Mouse (Mus musculus): Measurements from ENCODE around the gene Plek. TPM values are rescaled to one million over a fixed set of nuclear protein-coding genes. Genes with fewer than 3 reads are reported as not detected.
A peak's percentile ranks its signal among the peaks of the same experiment; 100 is the strongest.
"Not testable (repeated sequence)": the region's sequence is repeated elsewhere in the genome, so short reads cannot be mapped to it uniquely, and the experiment has no call there.

Plek gene
- polyA plus RNA-seq, 1 experiment from 2014 or later = 59.8 TPM

DNA sequence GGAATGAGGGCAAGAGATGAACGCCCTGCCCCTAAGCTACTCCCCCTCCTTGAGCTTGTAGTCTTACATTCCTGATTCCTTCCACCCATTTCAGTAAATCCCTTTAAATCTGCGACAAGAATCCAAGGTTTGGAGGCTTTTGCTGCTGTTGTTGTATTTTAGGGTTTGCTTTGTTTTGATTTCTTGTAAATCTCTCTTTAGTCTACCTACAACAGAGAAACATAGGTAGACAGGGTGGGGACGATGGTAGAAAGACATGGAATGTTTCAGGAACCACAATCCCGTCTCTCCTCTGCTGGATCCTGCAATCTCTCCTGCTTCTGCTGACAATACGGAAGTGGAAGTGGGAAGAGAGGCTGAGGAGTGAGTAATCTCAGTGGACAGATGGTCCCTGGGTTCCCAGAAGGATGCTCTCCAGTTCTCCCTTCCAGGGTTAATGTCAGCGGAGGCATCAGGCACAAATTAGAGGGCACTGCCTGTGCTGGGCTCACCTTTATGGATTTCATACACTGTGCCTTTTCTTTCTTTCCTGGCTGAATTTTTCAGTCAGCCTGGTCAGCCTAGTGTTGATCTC lies 382 bp upstream of the Plek start:
- H3K27ac ChIP-seq (ENCODE audit: low read depth, low read length) = no peak overlapping the region
- H3K4me1 ChIP-seq (replicated peaks; ENCODE audit: control insufficient read depth, insufficient read depth, low read length) = no peaks in the 10 kb centered on the region
- ATAC-seq (replicated peaks; ENCODE audit: low FRiP score) (no peak), DNase-seq (ENCODE audit: low spot score) (no peak)
- no peaks in the 10 kb centered on the region for H3K9me3 ChIP-seq (ENCODE audit: control insufficient read depth, low read length)
- H3K4me2 ChIP-seq = peak overlapping the region; percentile 64
- WGBS = 17% methylated on average over 6 of the region's 6 CpGs
- H3K27me3 ChIP-seq (replicated peaks; ENCODE audit: control insufficient read depth, insufficient read depth, low read length) = no peaks in the 10 kb centered on the region
- peak overlapping the region; percentile 43 for H3K4me3 ChIP-seq (ENCODE audit: low read depth, low read length)
- no peak overlapping the region for H3K9ac ChIP-seq (ENCODE audit: low read depth, low read length)
- H3K36me3 ChIP-seq (ENCODE audit: control insufficient read depth, insufficient read depth, low read length) = no peaks in the 10 kb centered on the region

GRCm38 (mm10) chr11:17045806-17046205 lies 6.4 kb downstream of the Plek start:
- DNase-seq (ENCODE audit: low spot score) = no peak
- Histone ChIP-seq H3K4me2 (no peak overlapping the region), H3K4me1 (replicated peaks; ENCODE audit: control insufficient read depth, insufficient read depth, low read length) (no peaks in the 10 kb centered on the region), H3K27ac (ENCODE audit: low read depth, low read length) (no peak overlapping the region), H3K27me3 (replicated peaks; ENCODE audit: control insufficient read depth, insufficient read depth, low read length) (no peaks in the 10 kb centered on the region), H3K36me3 (ENCODE audit: control insufficient read depth, insufficient read depth, low read length) (no peaks in the 10 kb centered on the region), H3K9ac (ENCODE audit: low read depth, low read length) (no peak overlapping the region), H3K9me3 (ENCODE audit: control insufficient read depth, low read length) (no peaks in the 10 kb centered on the region), H3K4me3 (ENCODE audit: low read depth, low read length) (no peak overlapping the region)
- no peak for ATAC-seq (replicated peaks; ENCODE audit: low FRiP score)
- 81% methylated on average over 2 of the region's 2 CpGs for WGBS

DNA sequence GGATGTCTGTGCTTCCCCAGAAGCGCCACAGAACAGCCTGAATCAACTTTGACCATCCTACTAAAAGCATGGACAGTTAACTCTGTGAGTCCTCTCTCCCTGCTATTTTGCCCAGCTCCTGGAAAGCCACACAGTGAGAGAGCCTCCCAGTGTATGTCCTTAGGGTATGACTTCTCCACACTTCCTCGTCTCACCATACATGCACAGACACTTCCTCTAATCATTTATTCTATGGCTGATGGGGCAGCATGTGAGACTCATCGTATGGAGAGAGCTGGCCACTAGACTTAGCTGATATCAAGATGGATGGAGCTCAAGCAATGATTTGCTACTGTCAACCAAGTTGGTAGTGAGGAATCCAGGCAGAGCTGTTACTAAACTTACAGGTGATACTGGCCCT lies 28.2 kb downstream of the Plek start:
- DNase-seq (ENCODE audit: low spot score) = peak; percentile 6
- Histone ChIP-seq H3K4me2 (no peak overlapping the region), H3K27ac (ENCODE audit: low read depth, low read length) (no peak overlapping the region), H3K4me3 (ENCODE audit: low read depth, low read length) (no peak overlapping the region), H3K4me1 (replicated peaks; ENCODE audit: control insufficient read depth, insufficient read depth, low read length) (no peaks in the 10 kb centered on the region; the same call in 1 of the 2 replicates), H3K9ac (ENCODE audit: low read depth, low read length) (no peak overlapping the region), H3K27me3 (replicated peaks; ENCODE audit: control insufficient read depth, insufficient read depth, low read length) (no peaks in the 10 kb centered on the region), H3K9me3 (ENCODE audit: control insufficient read depth, low read length) (no peaks in the 10 kb centered on the region), H3K36me3 (ENCODE audit: control insufficient read depth, insufficient read depth, low read length) (no peaks in the 10 kb centered on the region)
- no peak for ATAC-seq (replicated peaks; ENCODE audit: low FRiP score)
- WGBS = 78% methylated on average over 3 of the region's 3 CpGs

DNA sequence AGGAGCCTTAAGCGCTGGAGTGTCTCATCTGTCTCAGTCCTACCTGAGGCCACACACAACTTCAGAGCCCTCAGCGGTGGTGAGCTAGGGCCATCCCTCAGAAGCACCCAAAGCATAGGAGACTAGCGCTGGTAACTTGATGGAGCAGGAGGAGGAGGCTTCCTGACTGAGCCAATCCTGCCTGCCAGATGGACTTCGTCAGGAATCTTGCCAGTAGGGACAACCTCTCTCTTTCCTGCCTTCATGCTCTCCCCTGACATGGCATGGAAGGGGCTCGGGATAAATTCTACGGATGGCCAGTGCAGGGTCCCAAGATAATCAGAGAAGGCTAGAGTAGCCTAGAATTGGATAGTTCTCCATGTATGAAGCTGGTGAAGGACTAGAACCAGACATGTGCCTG lies 29.0 kb downstream of the Plek start:
- 81% methylated on average over 6 of the region's 6 CpGs for WGBS
- Histone ChIP-seq H3K36me3 (ENCODE audit: control insufficient read depth, insufficient read depth, low read length) (no peaks in the 10 kb centered on the region), H3K27me3 (replicated peaks; ENCODE audit: control insufficient read depth, insufficient read depth, low read length) (no peaks in the 10 kb centered on the region)

DNA sequence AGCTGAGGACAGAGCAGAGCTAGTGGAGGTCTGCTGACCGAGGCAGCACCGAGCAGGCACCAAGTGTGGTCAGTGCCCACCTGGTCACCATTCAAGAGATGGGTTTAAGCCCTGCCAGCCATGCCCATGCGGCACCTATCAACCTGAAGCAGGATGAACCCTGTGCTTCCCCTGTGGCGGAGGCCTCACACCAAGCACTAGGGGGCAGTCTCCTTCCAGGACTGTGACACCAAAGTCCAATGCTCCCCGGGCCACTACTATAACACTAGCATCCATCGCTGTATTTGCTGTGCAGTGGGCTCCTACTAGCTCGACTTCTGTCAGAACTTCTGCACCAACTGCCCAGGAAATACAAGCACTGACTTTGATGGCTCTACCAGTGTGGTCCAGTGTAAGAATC lies 32.9 kb downstream of the Plek start:
- ATAC-seq (replicated peaks; ENCODE audit: low FRiP score) (no peak; the same call in 1 of the 2 replicates), DNase-seq (ENCODE audit: low spot score) (peak; percentile 26)
- H3K27me3 ChIP-seq (replicated peaks; ENCODE audit: control insufficient read depth, insufficient read depth, low read length) = no peaks in the 10 kb centered on the region
- H3K4me1 ChIP-seq (replicated peaks; ENCODE audit: control insufficient read depth, insufficient read depth, low read length) = no peaks in the 10 kb centered on the region; the same call in 1 of the 2 replicates
- H3K4me2 ChIP-seq = no peak overlapping the region
- 0 out of 2 replicates have a peak, but pooled peaks cover 2% of the 10 kb centered on the region for H3K9me3 ChIP-seq (ENCODE audit: control insufficient read depth, low read length)
- no peak overlapping the region for H3K27ac ChIP-seq (ENCODE audit: low read depth, low read length)
- H3K9ac ChIP-seq (ENCODE audit: low read depth, low read length) = no peak overlapping the region
- no peak overlapping the region for H3K4me3 ChIP-seq (ENCODE audit: low read depth, low read length)
- no peaks in the 10 kb centered on the region for H3K36me3 ChIP-seq (ENCODE audit: control insufficient read depth, insufficient read depth, low read length)
- WGBS = 85% methylated on average over 7 of the region's 7 CpGs

More for the DNA sequence above, 29.0 kb downstream of the Plek start:
- ATAC-seq (replicated peaks; ENCODE audit: low FRiP score) = no peak
- peak; percentile 22 for DNase-seq (ENCODE audit: low spot score)
- H3K9me3 ChIP-seq (ENCODE audit: control insufficient read depth, low read length) = 0 out of 2 replicates have a peak, but pooled peaks cover 2% of the 10 kb centered on the region
- H3K4me1 ChIP-seq (replicated peaks; ENCODE audit: control insufficient read depth, insufficient read depth, low read length) = no peaks in the 10 kb centered on the region; the same call in 1 of the 2 replicates
- H3K9ac ChIP-seq (ENCODE audit: low read depth, low read length) = no peak overlapping the region
- H3K4me3 ChIP-seq (ENCODE audit: low read depth, low read length) = no peak overlapping the region
- no peak overlapping the region for H3K4me2 ChIP-seq
- no peak overlapping the region for H3K27ac ChIP-seq (ENCODE audit: low read depth, low read length)

- DNase-seq (ENCODE audit: low spot score) (no peak), ATAC-seq (replicated peaks; ENCODE audit: low FRiP score) (no peak)
- no peak overlapping the region for H3K9ac ChIP-seq (ENCODE audit: low read depth, low read length)
- no peak overlapping the region for H3K4me2 ChIP-seq
- H3K4me1 ChIP-seq (replicated peaks; ENCODE audit: control insufficient read depth, insufficient read depth, low read length) = no peaks in the 10 kb centered on the region
- no peaks in the 10 kb centered on the region for H3K9me3 ChIP-seq (ENCODE audit: control insufficient read depth, low read length)
- H3K27me3 ChIP-seq (replicated peaks; ENCODE audit: control insufficient read depth, insufficient read depth, low read length) = no peaks in the 10 kb centered on the region
- no peak overlapping the region for H3K4me3 ChIP-seq (ENCODE audit: low read depth, low read length)
- H3K27ac ChIP-seq (ENCODE audit: low read depth, low read length) = no peak overlapping the region
- H3K36me3 ChIP-seq (ENCODE audit: control insufficient read depth, insufficient read depth, low read length) = no peaks in the 10 kb centered on the region
Measured at GRCm38 (mm10) chr11:17012948-17013347, 39.2 kb downstream of the Plek start.

DNA sequence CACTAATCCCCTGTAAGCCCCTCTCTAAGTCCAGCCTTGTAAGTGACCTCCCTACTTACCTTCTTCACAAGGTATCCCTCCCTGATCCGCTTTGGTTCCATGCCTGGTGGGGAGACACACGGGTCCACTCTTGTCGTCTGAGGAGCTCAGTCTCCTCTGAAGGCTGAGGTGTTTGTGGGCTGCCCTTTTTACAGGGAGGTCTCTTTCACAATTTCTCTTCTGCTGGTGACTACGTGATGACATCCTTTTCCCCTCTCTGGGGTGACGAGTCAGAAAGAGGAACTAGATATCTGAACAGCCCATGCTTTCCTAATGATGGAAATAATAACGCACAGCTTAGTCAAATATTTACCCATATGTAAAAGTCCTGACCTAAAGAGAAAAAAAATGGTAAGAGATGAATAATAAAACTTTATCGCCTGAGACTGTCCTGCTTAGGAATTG lies 43.7 kb downstream of the Plek start:
- peaks cover 3% of the 10 kb centered on the region for H3K4me1 ChIP-seq (replicated peaks; ENCODE audit: control insufficient read depth, insufficient read depth, low read length)
- WGBS = 32% methylated on average over 7 of the region's 7 CpGs
- peak; percentile 41; the same call in 1 of the 2 replicates for ATAC-seq (replicated peaks; ENCODE audit: low FRiP score)
- H3K4me2 ChIP-seq = peak overlapping the region; percentile 27
- H3K27ac ChIP-seq (ENCODE audit: low read depth, low read length) = peak overlapping the region; percentile 26; the same call in 1 of the 2 replicates
- no peaks in the 10 kb centered on the region for H3K36me3 ChIP-seq (ENCODE audit: control insufficient read depth, insufficient read depth, low read length)
- H3K9ac ChIP-seq (ENCODE audit: low read depth, low read length) = no peak overlapping the region
- H3K9me3 ChIP-seq (ENCODE audit: control insufficient read depth, low read length) = no peaks in the 10 kb centered on the region
- DNase-seq (ENCODE audit: low spot score) = peak; percentile 33
- peak overlapping the region; percentile 31 for H3K4me3 ChIP-seq (ENCODE audit: low read depth, low read length)
- H3K27me3 ChIP-seq (replicated peaks; ENCODE audit: control insufficient read depth, insufficient read depth, low read length) = no peaks in the 10 kb centered on the region

DNA sequence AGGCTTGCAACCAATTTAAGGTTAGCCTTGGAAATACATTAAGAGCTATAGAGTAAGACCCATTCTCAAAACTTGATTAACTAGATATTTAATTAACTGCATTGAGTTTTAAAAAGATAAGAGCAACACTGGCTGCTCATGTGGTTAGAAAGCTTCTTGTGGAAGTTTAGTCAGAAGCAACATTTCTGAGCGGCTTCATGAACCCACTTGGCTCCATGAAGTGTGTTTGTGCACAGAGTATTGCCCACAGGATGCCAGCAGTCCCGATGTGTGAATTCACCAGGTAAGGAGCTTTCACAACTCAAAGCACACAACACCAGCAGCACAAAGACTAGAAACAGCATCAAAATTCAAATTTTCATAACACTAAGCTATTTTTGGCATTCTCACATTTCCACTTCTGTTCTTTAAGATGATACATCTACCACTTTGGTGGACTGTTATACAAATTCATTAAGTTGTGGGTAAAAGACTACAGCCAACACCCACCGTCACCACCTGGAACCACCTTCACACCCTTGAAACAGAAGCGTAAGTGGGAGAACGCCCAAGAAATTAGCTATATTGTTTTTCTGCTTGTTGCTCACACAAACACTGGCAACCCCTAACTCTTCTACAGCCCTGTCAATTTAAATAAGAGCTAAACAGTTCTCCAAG lies 44.5 kb downstream of the Plek start:
- peak overlapping the region; percentile 27 for H3K4me2 ChIP-seq

GRCm38 (mm10) chr11:17006526-17006925 lies 45.7 kb downstream of the Plek start:
- not testable (repeated sequence) for H3K27me3 ChIP-seq (replicated peaks; ENCODE audit: control insufficient read depth, insufficient read depth, low read length); H3K36me3 ChIP-seq (ENCODE audit: control insufficient read depth, insufficient read depth, low read length); H3K27ac ChIP-seq (ENCODE audit: low read depth, low read length); H3K4me1 ChIP-seq (replicated peaks; ENCODE audit: control insufficient read depth, insufficient read depth, low read length); H3K4me2 ChIP-seq; H3K9ac ChIP-seq (ENCODE audit: low read depth, low read length); ATAC-seq (replicated peaks; ENCODE audit: low FRiP score); H3K9me3 ChIP-seq (ENCODE audit: control insufficient read depth, low read length)
- H3K4me3 ChIP-seq (ENCODE audit: low read depth, low read length) = peak overlapping the region; percentile 31; the same call in 1 of the 2 replicates
- DNase-seq (ENCODE audit: low spot score) = peak; percentile 14
- 60% methylated on average over 2 of the region's 3 CpGs for WGBS

More for the DNA sequence above, 44.5 kb downstream of the Plek start:
- ATAC-seq (replicated peaks; ENCODE audit: low FRiP score) = no peak
- peaks cover 6% of the 10 kb centered on the region for H3K4me1 ChIP-seq (replicated peaks; ENCODE audit: control insufficient read depth, insufficient read depth, low read length)
- no peaks in the 10 kb centered on the region for H3K27me3 ChIP-seq (replicated peaks; ENCODE audit: control insufficient read depth, insufficient read depth, low read length)
- peak; percentile 28 for DNase-seq (ENCODE audit: low spot score)
- H3K9me3 ChIP-seq (ENCODE audit: control insufficient read depth, low read length) = no peaks in the 10 kb centered on the region
- H3K36me3 ChIP-seq (ENCODE audit: control insufficient read depth, insufficient read depth, low read length) = no peaks in the 10 kb centered on the region
- WGBS = 54% methylated on average over 5 of the region's 5 CpGs
- no peak overlapping the region for H3K27ac ChIP-seq (ENCODE audit: low read depth, low read length)
- peak overlapping the region; percentile 45; the same call in 1 of the 2 replicates for H3K9ac ChIP-seq (ENCODE audit: low read depth, low read length)
- H3K4me3 ChIP-seq (ENCODE audit: low read depth, low read length) = peak overlapping the region; percentile 31
